Mouse (Mus musculus) erythroblast, adult 5-6 weeks (primary cell): Measurements from ENCODE around the gene Ttc8. TPM values are rescaled to one million over a fixed set of nuclear protein-coding genes. Genes with fewer than 3 reads are reported as not detected.
"Not testable (repeated sequence)": the region's sequence is repeated elsewhere in the genome, so short reads cannot be mapped to it uniquely, and the experiment has no call there.

Source experiments
- ATAC-seq: replicated peaks from 2 replicates; pipeline ENCODE4 v1.8.0; 2016; ENCODE audit warnings: moderate number of reproducible peaks, mild to moderate bottlenecking, moderate TSS enrichment, inconsistent platforms; ENCODE audit not compliant: poor library complexity, low FRiP score, severe bottlenecking
- total RNA-seq, 2 experiments: library from RNA; stranded (forward) in 1 of 2; stranded (reverse) in 1 of 2; fragments of 150-400 nt in 1 of 2; fragments of 200-764, 138-1000 nt in 1 of 2; gene quantifications; 2 replicates each; pipeline versions ENCODE4 v1.2.3 to v1.2.4; 2015 to 2017; ENCODE audit warnings: low replicate concordance in 2 of 2

The Ttc8 gene
- total RNA-seq (2015; ENCODE audit: low replicate concordance) (2.1 TPM in 1 of 2 replicates, not detected in the other), total RNA-seq (2017; ENCODE audit: low replicate concordance) (0.34 and 2.2 TPM in 2 replicates)

- peak; percentile 55; the same call in 1 of the 2 replicates for ATAC-seq
These were observed at the start of gene Ttc8 for GRCm38 (mm10) chr12:98920194-98920991. Gene Ttc8 (plus strand): TSS chr12:98920574.

GRCm38 (mm10) chr12:98872836-98873235 is 47.5 kb upstream of the Ttc8 start:
- ATAC-seq: no peak

GRCm38 (mm10) chr12:98875216-98875615 is 45.2 kb upstream of the Ttc8 start:
- ATAC-seq: no peak

- no peak for ATAC-seq
These were observed 41.7 kb upstream of the Ttc8 start for GRCm38 (mm10) chr12:98878693-98879092.

- no peak for ATAC-seq
These were observed 38.6 kb upstream of the Ttc8 start for GRCm38 (mm10) chr12:98881796-98882195.

DNA sequence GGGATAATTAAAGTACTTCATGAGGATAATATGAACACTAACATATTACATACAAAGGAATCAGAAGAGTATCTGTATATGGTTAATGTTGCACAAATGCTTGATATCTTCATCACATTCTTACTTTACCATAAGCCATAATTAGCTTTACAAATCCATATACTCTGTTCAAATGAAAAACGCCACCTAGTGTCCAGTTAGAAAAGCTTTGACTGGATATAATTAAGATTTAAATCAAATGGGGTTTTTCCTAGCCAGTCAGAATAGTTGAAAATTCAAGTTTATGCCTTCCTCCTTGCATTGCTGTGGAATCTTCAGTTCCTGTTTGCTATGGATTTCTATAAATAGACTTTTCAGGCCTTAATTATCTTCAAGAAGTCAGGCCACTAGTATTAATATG is 35.9 kb upstream of the Ttc8 start:
- no peak for ATAC-seq

DNA sequence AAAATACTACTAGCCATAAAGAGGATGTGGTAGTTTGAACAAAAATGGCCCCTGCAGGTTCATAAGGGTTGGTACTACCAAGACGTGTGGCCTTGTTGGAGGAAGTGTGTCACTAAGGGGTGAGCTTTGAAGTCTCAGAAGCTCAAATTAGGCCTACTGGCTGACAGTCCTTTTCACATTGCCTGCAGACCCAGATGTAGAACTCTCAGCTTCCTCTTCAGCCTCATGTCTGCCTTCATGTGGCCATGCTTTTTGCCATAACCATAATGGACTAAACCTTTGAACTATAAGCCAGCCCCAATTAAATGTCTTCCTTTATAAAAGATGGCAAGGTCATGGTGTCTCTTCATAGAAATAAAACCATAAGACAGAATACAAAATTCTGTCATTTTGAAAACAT is 23.6 kb upstream of the Ttc8 start:
- no peak for ATAC-seq

DNA sequence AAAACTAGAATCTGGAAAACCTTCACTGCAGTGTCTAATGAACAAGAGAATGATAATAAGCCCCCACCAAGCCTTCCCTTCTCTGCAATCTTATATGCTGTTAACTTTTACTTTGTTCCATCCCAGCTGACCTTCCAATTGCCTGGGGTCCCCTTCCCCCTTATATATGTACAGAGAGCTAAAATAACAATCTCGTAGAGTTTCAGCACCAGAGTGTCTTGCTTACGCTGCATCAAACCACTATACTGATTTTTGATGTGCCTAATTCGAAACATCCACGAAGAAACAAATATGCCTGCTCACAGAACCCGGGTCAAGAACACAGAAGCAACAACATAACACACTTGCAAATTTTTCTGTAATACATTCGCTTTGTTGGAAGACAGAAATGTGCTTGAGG is 20.7 kb upstream of the Ttc8 start:
- ATAC-seq: no peak

DNA sequence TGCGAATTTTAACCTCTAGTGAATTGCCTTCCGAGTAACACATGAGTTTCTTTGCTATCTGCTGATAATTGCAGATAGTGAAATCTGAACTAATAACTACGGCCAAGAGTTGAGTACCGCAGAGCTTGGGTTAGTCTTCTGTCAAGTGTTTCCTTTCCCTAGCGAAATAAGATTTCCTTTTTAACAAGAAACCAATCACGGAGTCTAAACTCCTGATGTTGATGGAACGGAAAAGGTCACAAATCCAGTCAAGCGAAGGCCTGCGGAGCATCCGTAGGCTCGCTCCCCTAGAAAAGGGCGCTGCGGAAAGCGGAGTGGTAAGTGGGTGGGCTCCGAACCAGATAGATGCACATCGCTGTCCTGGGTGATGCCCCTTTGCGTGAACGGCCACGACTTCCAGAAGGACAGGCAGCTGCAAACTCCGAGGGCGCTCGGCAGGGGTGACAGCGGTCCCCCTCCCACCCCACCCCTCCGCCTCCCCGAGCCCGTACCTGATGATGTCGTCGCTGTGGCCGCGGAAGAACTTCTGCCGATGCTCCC is 20.0 kb upstream of the Ttc8 start:
- ATAC-seq: no peak

DNA sequence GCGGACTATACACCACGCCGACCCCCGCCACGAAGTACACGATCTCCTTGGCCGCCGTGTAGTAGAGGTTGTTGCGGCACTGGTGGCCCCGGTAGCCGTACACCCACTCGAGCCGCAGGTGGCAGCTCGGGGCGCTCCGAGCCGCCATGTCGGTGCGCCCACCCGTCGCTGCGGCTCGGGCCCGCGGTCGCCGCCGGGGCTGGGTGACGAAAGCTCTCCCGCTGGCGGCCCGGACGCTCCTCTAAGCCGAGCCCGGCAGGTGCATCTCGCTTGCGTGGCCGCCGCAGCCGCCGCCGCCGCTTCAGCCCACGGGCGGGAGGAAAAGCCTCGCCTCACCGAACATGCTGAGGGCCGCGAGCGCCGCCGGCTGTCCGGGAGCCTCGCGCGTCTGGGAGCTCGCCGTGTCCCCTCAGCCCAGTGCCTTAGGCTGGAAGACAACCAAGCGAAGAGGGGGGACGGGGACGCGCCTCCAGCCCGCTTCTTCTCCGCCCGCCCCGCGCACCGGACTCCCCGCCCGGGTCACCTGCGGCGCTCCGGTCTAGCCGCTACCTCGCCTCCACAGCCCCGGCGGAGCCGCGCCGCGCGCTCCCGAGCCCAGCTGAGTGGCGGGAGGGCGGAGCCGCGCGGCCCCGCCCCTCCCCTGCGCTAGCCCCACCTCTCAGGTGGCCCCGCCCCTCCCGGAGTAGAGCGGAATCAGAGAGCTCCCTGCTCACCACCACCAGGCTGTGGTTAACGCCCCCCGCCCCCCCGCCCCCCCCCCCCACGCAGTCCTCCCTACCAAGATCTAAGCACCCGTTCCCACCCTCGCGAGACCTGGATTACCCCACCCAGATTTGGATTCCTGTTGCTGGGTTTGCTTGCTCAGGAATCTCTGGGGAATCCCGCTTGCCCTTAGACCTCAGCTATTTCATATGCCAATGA is 19.2 kb upstream of the Ttc8 start, which contains the start of gene Eml5:
Gene Eml5 (minus strand): TSS at position 604 of the 921 bp plus-strand sequence.
- peak; percentile 75 for ATAC-seq

GRCm38 (mm10) chr12:98905466-98905865 is 14.9 kb upstream of the Ttc8 start:
- no peak for ATAC-seq

- ATAC-seq: no peak
These were observed 10.3 kb upstream of the Ttc8 start for GRCm38 (mm10) chr12:98910096-98910495.

DNA sequence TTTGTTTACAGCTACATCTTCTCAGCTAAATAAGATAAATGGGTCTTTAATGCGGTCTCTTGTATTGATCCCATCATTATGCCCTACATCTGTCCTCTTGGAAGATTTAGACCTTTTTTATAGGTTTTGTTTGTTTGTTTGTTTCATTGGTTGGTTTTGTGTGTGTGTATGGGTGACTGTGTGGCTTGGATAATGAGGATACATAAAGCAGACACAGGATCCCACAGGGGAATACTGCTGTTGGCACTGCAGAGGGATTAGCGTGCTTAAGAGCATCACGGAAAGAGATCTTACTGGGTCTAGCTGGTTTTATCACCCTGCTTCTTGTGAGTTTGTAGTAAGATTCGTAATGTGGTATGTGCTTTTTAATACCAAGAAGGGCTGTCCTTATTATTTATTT is 10.8 kb downstream of the Ttc8 start:
- no peak for ATAC-seq

DNA sequence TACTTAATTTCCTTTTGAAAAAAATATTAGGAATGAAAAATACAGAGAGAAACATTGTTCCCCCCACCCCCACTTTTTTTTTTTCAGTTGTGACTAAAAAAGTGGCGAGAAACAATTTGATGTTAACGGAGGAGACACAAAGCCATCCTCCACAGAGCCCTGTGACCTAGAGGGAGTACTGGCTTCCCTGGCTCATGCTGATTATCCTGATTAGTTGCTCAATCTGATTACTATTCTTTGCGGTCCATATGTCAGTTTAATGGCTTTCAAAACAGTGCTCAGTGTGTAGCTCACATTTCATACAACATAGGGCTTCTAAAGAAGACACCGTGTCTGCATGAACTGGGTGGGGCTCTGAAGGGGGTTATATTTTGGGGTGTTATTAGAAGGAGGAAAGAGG is 12.1 kb downstream of the Ttc8 start:
- no peak for ATAC-seq

DNA sequence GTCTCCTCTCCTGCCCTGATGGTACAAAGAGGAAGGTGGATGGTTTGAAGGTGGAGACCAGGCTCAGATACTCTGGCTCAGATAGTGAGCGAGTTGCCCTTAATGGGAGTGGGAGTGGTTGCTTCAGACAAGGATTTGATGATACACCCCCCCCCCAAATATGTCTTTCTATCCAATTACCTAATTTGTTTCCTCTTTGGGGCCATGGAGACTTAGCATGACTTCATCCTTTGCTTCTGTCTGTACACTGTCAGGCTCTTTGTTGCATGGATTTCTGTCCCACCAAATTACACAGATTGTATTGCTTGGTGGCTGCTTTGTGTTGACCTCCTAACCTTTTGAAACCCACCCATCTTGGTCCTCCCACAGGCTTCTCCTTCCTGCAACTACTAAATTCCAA is 12.5 kb downstream of the Ttc8 start:
- no peak for ATAC-seq

DNA sequence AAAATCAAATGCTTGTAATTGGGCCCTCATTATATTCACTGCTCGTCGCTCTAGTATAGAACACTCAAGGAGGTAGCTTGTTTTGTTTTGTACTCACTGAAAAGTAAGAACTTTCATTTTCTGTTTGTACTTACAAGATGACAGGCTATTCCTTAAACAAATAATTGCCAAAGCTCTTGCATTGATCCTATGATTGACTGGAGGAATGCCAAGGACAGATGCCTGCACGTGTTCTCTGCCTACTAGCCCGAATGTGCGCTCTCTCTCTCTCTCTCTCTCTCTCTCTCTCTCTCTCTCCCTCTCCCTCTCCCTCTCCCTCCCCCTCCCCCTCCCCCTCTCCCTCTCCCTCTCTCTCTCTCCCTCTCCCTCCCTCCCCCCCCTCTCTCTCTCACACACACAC is 30.9 kb downstream of the Ttc8 start:
- ATAC-seq: not testable (repeated sequence)

DNA sequence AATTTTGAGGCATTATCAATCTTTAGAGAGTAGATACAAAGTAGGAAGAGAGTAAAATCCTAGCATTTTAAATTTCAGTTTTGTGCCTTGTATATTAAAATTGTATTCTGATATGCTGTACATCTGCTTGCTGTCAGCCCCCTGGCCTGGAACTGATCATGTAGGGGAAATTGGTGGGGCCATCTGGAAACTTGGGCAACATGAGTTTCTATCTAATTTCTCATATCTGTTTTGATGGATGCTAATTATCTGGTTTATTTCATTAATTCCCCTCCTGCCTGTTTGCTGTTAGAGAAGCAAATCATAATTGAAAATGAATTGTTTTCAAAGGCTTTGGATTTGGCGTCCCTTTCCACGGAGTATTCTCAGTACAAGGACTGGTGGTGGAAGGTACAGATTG is 36.6 kb downstream of the Ttc8 start:
- no peak for ATAC-seq

DNA sequence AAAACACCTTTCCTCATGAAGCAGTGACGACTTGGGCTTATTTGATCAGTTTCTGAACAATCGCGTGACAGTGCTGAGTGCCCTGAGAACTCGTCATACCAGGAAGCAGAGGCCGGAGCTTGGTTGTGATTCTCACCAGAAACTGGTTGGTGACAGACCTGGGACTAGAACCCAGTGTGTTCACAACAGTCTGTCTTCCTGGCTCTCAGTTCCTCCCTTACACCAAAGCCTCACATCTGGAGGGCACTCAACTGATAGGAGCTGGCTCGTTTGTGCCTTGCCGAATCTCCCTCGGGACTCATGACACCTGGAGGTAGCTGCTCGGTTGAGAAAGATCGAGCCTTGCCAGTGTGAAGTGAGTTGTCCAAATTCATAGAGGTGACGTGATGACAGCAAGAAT is 37.1 kb downstream of the Ttc8 start:
- ATAC-seq: no peak

GRCm38 (mm10) chr12:98961008-98961407 is 40.6 kb downstream of the Ttc8 start:
- no peak for ATAC-seq

DNA sequence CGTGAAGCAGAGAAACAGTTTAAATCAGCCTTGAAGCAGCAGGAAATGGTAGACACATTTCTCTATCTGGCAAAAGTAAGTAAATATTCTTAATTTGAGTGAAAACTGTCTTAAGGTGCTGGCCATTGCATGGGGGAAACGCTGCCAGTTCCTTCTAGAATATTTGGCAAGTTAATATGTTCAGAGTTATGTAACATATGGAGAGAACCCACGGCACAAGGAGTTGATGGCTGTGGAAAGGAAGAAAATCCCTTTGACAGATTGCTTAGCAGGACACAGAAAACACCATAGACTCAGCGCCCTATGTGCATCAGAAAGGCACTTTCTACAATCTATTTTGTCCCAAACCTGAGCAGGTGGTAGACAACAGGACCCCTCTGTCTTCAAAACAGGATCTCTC is 41.0 kb downstream of the Ttc8 start:
- no peak for ATAC-seq
